Mouse (Mus musculus) liver, embryonic 15.5 days (tissue): ENCODE data around the gene Map3k14. TPM values are rescaled to one million over a fixed set of nuclear protein-coding genes. Genes with fewer than 3 reads are reported as not detected.

Experiments used
- ATAC-seq: fragments of 200-750 bp; cut with Nextera tagmentation; 2 replicates; pipeline ENCODE4 v1.8.0; 2017; ENCODE audit warnings: moderate number of reproducible peaks, mild to moderate bottlenecking, moderate library complexity; ENCODE audit not compliant: insufficient read depth
- H3K27ac ChIP-seq: fragments of 300-500 bp; sonication (generic); replicated peaks from 2 replicates; pipeline ENCODE4 v1.5.1; 2015; ENCODE audit warnings: mild to moderate bottlenecking, inconsistent platforms
- H3K27me3 ChIP-seq: fragments of 300-500 bp; sonication (generic); 2 replicates; pipeline ENCODE4 v1.6.1; 2015; ENCODE audit warnings: mild to moderate bottlenecking, inconsistent platforms
- H3K36me3 ChIP-seq: fragments of 300-500 bp; sonication (generic); replicated peaks from 2 replicates; pipeline ENCODE4 v1.6.1; 2015; ENCODE audit warnings: moderate library complexity, mild to moderate bottlenecking, inconsistent platforms
- H3K4me1 ChIP-seq: fragments of 300-500 bp; sonication (generic); replicated peaks from 2 replicates; pipeline ENCODE4 v1.6.1; 2015; ENCODE audit warnings: inconsistent platforms
- H3K4me2 ChIP-seq: fragments of 300-500 bp; sonication (generic); 2 replicates; pipeline ENCODE4 v1.6.1; 2015; ENCODE audit warnings: moderate library complexity, mild to moderate bottlenecking, inconsistent platforms
- H3K4me3 ChIP-seq: fragments of 300-500 bp; sonication (generic); replicated peaks from 2 replicates; pipeline ENCODE4 v1.5.1; 2015; ENCODE audit warnings: mild to moderate bottlenecking, inconsistent platforms
- H3K9ac ChIP-seq: fragments of 300-500 bp; sonication (generic); 2 replicates; pipeline ENCODE4 v1.6.1; 2015; ENCODE audit warnings: moderate library complexity, mild to moderate bottlenecking, inconsistent platforms
- H3K9me3 ChIP-seq: fragments of 300-500 bp; sonication (generic); replicated peaks from 2 replicates; pipeline ENCODE4 v1.6.1; 2016; ENCODE audit warnings: inconsistent platforms
- WGBS: fragments of 180-500 bp; shearing (Covaris S2); methylation state at CpG from one replicate; pipeline ENCODE4 v1.1.7; 2015; ENCODE audit warnings: mixed read lengths; ENCODE audit not compliant: insufficient replicate concordance; 5-methylcytosine and 5-hydroxymethylcytosine counted together
- polyA plus RNA-seq: library from polyadenylated mRNA; unstranded; fragments of >200 nt; fragmentation: Nextera tagmentation; extraction: Ambion mirVana; gene quantifications from 2 replicates; pipeline ENCODE4 v1.2.1, GENCODE M21; 2015

Gene Map3k14
- polyA plus RNA-seq, 1 experiment from 2014 or later, result 0.47 TPM

GRCm38 (mm10) chr11:103271979-103272378, 4.7 kb upstream of the Map3k14 start:
- peaks cover 4% of the 10 kb centered on the region for H3K27me3 ChIP-seq
- H3K27ac ChIP-seq, result no peak overlapping the region
- H3K4me3 ChIP-seq, result no peak overlapping the region
- H3K4me1 ChIP-seq, result peaks cover 16% of the 10 kb centered on the region
- no peaks in the 10 kb centered on the region for H3K36me3 ChIP-seq
- no peak for ATAC-seq
- WGBS, result 50% methylated on average over 6 of the region's 6 CpGs
- no peak overlapping the region for H3K9ac ChIP-seq
- H3K4me2 ChIP-seq, result no peak overlapping the region
- H3K9me3 ChIP-seq, result no peaks in the 10 kb centered on the region

GRCm38 (mm10) chr11:103269426-103269825, 2.2 kb upstream of the Map3k14 start:
- peaks cover 30% of the 10 kb centered on the region for H3K4me1 ChIP-seq
- H3K9me3 ChIP-seq, result no peaks in the 10 kb centered on the region
- 43% methylated on average over 5 of the region's 5 CpGs for WGBS
- H3K9ac ChIP-seq, result no peak overlapping the region
- no peaks in the 10 kb centered on the region for H3K36me3 ChIP-seq
- ATAC-seq, result no peak
- no peak overlapping the region for H3K4me3 ChIP-seq
- no peak overlapping the region for H3K4me2 ChIP-seq
- H3K27me3 ChIP-seq, result peaks cover 12% of the 10 kb centered on the region
- H3K27ac ChIP-seq, result no peak overlapping the region

DNA sequence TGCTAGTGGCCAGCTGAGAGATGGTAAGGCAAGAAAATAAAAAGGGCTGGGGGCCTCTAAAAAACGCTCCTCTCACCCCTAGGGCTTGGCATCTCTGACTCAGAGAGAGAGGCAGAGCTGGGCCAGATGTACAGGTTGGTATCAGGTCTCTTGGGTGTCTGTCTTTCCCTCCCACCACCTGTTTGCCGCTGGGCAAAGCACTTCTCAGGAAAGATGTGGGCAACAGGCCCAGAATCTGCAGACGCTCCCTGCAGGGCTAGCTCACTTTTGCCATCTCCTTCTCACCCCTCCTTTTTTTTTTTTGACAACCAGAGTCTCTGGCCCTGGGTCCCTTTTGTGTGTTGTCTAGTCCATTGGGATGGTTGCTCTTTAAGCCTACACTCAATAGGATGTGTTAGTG, 1.6 kb upstream of the Map3k14 start:
- Histone ChIP-seq H3K4me2 (no peak overlapping the region), H3K4me1 (peaks cover 30% of the 10 kb centered on the region)

DNA sequence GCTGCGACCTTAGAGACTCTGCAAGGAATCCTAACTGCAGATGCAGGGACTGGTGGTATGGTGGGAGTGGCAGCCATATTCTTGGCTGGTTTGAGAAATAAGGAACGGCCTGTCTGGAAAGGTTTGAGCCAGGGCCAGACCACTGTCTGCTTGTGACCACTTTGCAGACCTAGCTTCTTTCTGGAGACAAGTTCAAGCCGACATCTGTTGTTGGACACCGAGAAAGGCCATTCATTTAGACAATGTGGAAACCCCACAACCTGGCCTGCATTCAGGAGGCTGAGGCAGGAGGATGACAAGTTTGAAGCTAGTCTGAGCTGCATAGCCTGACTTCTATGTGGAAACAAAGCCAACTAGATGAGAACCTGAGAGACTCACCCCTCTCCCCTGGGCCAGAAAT, 1.1 kb upstream of the Map3k14 start:
- no peaks in the 10 kb centered on the region for H3K36me3 ChIP-seq
- no peak for ATAC-seq
- H3K9me3 ChIP-seq, result no peaks in the 10 kb centered on the region
- no peak overlapping the region; the same call in 1 of the 2 replicates for H3K4me3 ChIP-seq
- no peak overlapping the region for H3K27ac ChIP-seq
- peaks cover 30% of the 10 kb centered on the region for H3K4me1 ChIP-seq
- H3K4me2 ChIP-seq, result peak overlapping the region; percentile 97
- 71% methylated on average over 4 of the region's 4 CpGs for WGBS
- H3K9ac ChIP-seq, result no peak overlapping the region
- peaks cover 12% of the 10 kb centered on the region; the same call in 1 of the 2 replicates for H3K27me3 ChIP-seq

More for the DNA sequence above, 1.6 kb upstream of the Map3k14 start:
- H3K9ac ChIP-seq, result no peak overlapping the region
- no peaks in the 10 kb centered on the region for H3K36me3 ChIP-seq
- H3K9me3 ChIP-seq, result no peaks in the 10 kb centered on the region
- H3K27ac ChIP-seq, result no peak overlapping the region
- 62% methylated on average over 3 of the region's 3 CpGs for WGBS
- peaks cover 12% of the 10 kb centered on the region for H3K27me3 ChIP-seq
- no peak for ATAC-seq
- H3K4me3 ChIP-seq, result no peak overlapping the region

DNA sequence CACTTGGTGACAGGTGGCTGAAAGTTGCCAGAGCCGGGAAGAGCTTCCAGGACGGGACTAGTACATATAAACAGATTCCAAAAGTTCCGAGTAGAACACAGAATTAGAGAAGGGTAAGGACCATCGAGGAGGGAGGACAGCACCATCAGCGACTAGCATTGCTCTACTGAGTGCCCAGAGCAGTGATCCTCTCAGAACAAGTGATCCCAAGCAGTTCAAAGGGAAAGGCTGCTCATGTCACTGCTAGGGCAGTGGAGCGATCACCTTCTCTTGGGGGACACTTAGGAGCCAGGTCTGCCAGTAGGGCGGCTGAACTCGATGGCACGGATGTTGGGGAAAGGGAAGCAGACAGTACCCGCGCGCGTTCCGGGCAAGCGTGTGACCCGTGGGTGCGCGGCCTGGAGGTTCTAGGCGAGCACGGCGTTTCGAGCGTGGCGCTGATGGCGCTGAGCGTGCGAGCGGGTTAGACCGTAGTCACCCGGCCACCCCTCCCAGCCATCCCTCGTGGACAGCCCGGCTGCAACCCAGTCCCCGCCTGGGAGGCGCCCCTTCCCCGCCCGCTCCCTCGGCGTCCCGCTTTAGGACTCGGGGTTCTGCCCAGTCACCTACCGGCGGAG, 435 bp downstream of the Map3k14 start:
- no peaks in the 10 kb centered on the region for H3K9me3 ChIP-seq
- peak overlapping the region; percentile 65; the same call in 1 of the 2 replicates for H3K27ac ChIP-seq
- 1% methylated on average over 42 of the region's 42 CpGs for WGBS
- ATAC-seq, result no peak
- peaks cover 12% of the 10 kb centered on the region; the same call in 1 of the 2 replicates for H3K27me3 ChIP-seq
- H3K36me3 ChIP-seq, result no peaks in the 10 kb centered on the region
- H3K4me3 ChIP-seq, result peak overlapping the region; percentile 65
- peaks cover 35% of the 10 kb centered on the region for H3K4me1 ChIP-seq
- peak overlapping the region; percentile 63 for H3K9ac ChIP-seq
- H3K4me2 ChIP-seq, result peak overlapping the region; percentile 97

- 0 out of 2 replicates have a peak overlapping the region, but pooled peaks have one; percentile 65 for H3K4me3 ChIP-seq
- H3K4me1 ChIP-seq, result peaks cover 36% of the 10 kb centered on the region
- H3K9ac ChIP-seq, result no peak overlapping the region
- no peak for ATAC-seq
- no peaks in the 10 kb centered on the region for H3K9me3 ChIP-seq
- peak overlapping the region; percentile 97 for H3K4me2 ChIP-seq
- no peaks in the 10 kb centered on the region for H3K36me3 ChIP-seq
- WGBS, result 42% methylated on average over 2 of the region's 2 CpGs
- no peak overlapping the region for H3K27ac ChIP-seq
- H3K27me3 ChIP-seq, result peaks cover 8% of the 10 kb centered on the region; the same call in 1 of the 2 replicates
These were observed 1.4 kb downstream of the Map3k14 start for GRCm38 (mm10) chr11:103265856-103266255.

DNA sequence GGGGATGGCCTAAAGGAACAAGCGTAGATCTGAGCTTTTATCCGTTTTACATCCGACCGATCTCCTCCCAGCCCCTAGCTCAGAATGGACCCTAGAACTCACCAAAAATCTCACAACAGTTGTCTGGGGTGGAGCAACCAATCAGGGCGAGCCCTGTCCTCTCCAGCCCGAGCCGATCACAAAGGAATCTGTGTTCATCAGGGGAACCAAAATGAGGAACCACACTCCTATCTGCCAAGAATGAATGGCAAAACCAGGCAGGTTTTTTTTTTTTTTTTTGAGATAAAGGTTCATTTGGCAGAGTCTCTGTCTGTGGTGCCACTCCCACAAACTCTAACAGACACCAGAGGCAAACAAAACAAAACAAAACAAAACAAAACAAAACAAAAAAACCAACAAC, 2.1 kb downstream of the Map3k14 start:
- no peak overlapping the region for H3K27ac ChIP-seq
- H3K36me3 ChIP-seq, result no peaks in the 10 kb centered on the region
- WGBS, result 28% methylated on average over 7 of the region's 7 CpGs
- peaks cover 8% of the 10 kb centered on the region; the same call in 1 of the 2 replicates for H3K27me3 ChIP-seq
- no peak for ATAC-seq
- H3K9ac ChIP-seq, result no peak overlapping the region
- H3K9me3 ChIP-seq, result no peaks in the 10 kb centered on the region
- no peak overlapping the region for H3K4me3 ChIP-seq
- peaks cover 36% of the 10 kb centered on the region for H3K4me1 ChIP-seq
- no peak overlapping the region for H3K4me2 ChIP-seq

- H3K4me2 ChIP-seq, result peak overlapping the region; percentile 5; the same call in 1 of the 2 replicates
- H3K9ac ChIP-seq, result no peak overlapping the region
- WGBS, result 68% methylated on average over 20 of the region's 20 CpGs
These were observed 2.8 kb downstream of the Map3k14 start for GRCm38 (mm10) chr11:103264427-103265005.

DNA sequence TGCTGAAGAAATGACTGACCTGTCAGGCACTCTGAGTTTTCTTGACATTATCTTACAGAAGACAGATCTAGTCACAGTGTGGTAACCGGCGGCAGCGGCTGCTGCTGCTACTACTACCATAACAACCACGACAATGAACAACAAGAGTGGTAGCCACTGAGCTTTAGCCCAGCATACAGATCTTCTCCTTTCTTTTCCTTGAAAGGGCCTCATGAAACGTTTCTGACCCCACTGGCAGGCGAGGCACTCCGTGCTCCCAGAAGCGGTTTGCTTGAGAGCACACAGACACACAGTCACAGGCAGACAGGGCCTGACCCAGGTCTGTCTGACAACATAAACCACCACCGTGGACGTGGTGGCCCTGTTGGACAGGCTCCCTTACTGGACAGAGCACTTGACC, 3.7 kb downstream of the Map3k14 start:
- 33% methylated on average over 10 of the region's 10 CpGs for WGBS
- no peaks in the 10 kb centered on the region for H3K9me3 ChIP-seq
- peaks cover 8% of the 10 kb centered on the region; the same call in 1 of the 2 replicates for H3K27me3 ChIP-seq
- peaks cover 35% of the 10 kb centered on the region for H3K4me1 ChIP-seq
- no peak for ATAC-seq
- H3K36me3 ChIP-seq, result no peaks in the 10 kb centered on the region
- no peak overlapping the region for H3K4me2 ChIP-seq
- H3K9ac ChIP-seq, result no peak overlapping the region
- no peak overlapping the region for H3K4me3 ChIP-seq
- H3K27ac ChIP-seq, result no peak overlapping the region

More at GRCm38 (mm10) chr11:103264427-103265005, 2.8 kb downstream of the Map3k14 start:
- no peak overlapping the region for H3K27ac ChIP-seq
- no peaks in the 10 kb centered on the region for H3K36me3 ChIP-seq
- H3K4me3 ChIP-seq, result no peak overlapping the region
- ATAC-seq, result no peak
- peaks cover 36% of the 10 kb centered on the region for H3K4me1 ChIP-seq
- no peaks in the 10 kb centered on the region for H3K9me3 ChIP-seq
- peaks cover 8% of the 10 kb centered on the region; the same call in 1 of the 2 replicates for H3K27me3 ChIP-seq

DNA sequence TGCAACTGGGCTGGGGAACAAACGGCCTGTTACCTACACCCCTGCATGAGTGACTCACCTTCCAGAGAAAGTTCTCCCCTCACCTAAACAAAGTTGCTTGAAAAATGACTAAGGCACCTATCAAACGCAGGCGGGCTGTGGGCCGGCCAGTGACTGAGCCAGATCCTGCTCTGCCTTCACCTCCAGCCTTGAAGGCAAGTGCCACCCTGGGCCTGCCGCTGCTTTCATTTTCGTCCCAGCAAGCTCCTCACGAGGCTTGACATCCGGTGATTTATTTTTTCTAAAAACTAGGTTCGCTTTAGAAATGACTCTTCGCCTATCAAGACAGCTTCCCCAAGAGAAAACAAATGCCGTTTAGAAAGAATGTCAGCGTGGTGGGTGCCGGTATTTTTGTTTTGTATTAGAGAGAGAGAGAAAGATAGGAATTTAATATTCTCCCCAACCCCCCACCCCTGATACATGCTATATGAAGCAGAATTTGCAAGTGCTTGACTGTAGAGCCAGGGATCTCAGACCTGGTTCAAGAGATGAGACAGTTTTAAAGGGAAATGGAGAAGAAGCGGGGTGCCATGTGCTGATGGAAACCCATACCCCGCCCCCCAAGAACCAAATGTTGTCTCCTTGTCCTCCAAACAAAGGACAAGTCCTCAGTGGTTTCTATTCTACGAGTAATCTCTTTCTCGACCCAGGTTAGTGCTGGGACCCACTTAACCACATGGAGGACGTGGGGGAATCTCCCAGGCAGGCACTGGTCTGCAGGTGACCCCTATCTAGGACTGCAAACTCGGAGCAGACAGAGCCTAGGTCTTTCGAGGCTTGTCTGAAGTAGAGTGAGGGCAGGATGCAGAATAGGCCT, 4.6 kb downstream of the Map3k14 start:
- no peak overlapping the region for H3K9ac ChIP-seq

More for the DNA sequence above, 4.6 kb downstream of the Map3k14 start:
- peaks cover 26% of the 10 kb centered on the region for H3K4me1 ChIP-seq
- no peaks in the 10 kb centered on the region for H3K9me3 ChIP-seq
- peak overlapping the region; percentile 37 for H3K4me2 ChIP-seq
- 46% methylated on average over 20 of the region's 20 CpGs for WGBS
- H3K27ac ChIP-seq, result peak overlapping the region; percentile 29; the same call in 1 of the 2 replicates
- no peak overlapping the region for H3K4me3 ChIP-seq
- no peaks in the 10 kb centered on the region for H3K36me3 ChIP-seq
- peaks cover 8% of the 10 kb centered on the region; the same call in 1 of the 2 replicates for H3K27me3 ChIP-seq
- no peak for ATAC-seq
